Mouse (Mus musculus): ENCODE data around the gene Slc2a5. TPM values are rescaled to one million over a fixed set of nuclear protein-coding genes. Genes with fewer than 3 reads are reported as not detected.

Slc2a5 gene
- polyA plus RNA-seq, 1 experiment from 2014 or later: 0.76 TPM

DNA sequence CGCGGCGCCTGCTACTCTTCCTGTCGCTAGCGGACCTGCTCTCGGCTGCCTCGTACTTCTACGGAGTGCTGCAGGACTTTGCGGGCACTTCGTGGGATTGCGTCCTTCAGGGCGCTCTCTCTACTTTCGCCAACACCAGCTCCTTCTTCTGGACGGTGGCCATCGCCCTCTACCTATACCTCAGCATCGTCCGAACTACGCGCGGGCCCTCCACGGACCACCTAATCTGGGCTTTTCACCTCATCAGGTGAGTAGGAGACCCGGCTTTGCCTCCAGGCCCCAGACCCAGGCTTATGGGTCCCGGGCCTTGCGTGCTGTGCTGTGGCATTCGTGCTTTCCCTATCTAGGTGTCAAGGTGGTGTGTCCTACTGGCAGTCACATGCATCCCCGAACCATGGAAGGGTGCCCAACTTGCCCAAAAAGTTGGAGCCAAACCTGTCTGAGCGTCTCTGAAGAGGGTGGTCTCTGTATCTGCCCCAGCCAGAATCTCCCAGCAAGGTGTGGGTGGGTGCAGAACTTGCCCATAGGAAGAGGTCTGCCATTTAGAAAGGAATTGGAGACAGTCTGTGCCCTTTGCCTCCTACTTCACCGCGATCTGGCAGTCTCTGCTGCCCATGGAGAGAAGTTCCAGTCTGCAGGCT lies 31.1 kb upstream of the Slc2a5 start:
- ATAC-seq (ENCODE audit: low FRiP score, low TSS enrichment): no peak
- Histone ChIP-seq H3K4me2 (replicated peaks; ENCODE audit: low read depth) (peak overlapping the region; percentile 98), H3K9ac (ENCODE audit: low read length) (peak overlapping the region; percentile 79), H3K36me3 (ENCODE audit: control insufficient read depth, insufficient read depth, low read length) (no peaks in the 10 kb centered on the region), H3K27ac (replicated peaks) (peak overlapping the region; percentile 84), H3K9me3 (ENCODE audit: control insufficient read depth, low read length) (no peaks in the 10 kb centered on the region), H3K4me1 (replicated peaks; ENCODE audit: control insufficient read depth, insufficient read depth) (peaks cover 4% of the 10 kb centered on the region; the same call in 1 of the 2 replicates), H3K27me3 (ENCODE audit: control insufficient read depth, insufficient read depth, low read length) (no peaks in the 10 kb centered on the region), H3K4me3 (ENCODE audit: low read depth, low read length) (peak overlapping the region; percentile 61)
- WGBS: 19% methylated on average over 29 of the region's 29 CpGs
- no peak for TF ChIP-seq CTCF (IDR thresholded peaks at IDR 0.05; ENCODE audit: low read depth)
- no peak for TF ChIP-seq EP300 (optimal IDR thresholded peaks at IDR 0.05)
- DNase-seq (ENCODE audit: low spot score): no peak

- DNase-seq (ENCODE audit: low spot score): no peak
- ATAC-seq (ENCODE audit: low FRiP score, low TSS enrichment): no peak
- Histone ChIP-seq H3K4me3 (ENCODE audit: low read depth, low read length) (no peak overlapping the region), H3K4me2 (replicated peaks; ENCODE audit: low read depth) (no peak overlapping the region), H3K36me3 (ENCODE audit: control insufficient read depth, insufficient read depth, low read length) (no peaks in the 10 kb centered on the region), H3K27me3 (ENCODE audit: control insufficient read depth, insufficient read depth, low read length) (no peaks in the 10 kb centered on the region), H3K27ac (replicated peaks) (no peak overlapping the region), H3K9me3 (ENCODE audit: control insufficient read depth, low read length) (no peaks in the 10 kb centered on the region), H3K4me1 (replicated peaks; ENCODE audit: control insufficient read depth, insufficient read depth) (peaks cover 8% of the 10 kb centered on the region; the same call in 1 of the 2 replicates), H3K9ac (ENCODE audit: low read length) (no peak overlapping the region)
- TF ChIP-seq CTCF (IDR thresholded peaks at IDR 0.05; ENCODE audit: low read depth) (no peak), EP300 (optimal IDR thresholded peaks at IDR 0.05) (no peak)
- WGBS: 73% methylated on average over 10 of the region's 10 CpGs
Observed at GRCm38 (mm10) chr4:150089121-150089520, 30.0 kb upstream of the Slc2a5 start.

DNA sequence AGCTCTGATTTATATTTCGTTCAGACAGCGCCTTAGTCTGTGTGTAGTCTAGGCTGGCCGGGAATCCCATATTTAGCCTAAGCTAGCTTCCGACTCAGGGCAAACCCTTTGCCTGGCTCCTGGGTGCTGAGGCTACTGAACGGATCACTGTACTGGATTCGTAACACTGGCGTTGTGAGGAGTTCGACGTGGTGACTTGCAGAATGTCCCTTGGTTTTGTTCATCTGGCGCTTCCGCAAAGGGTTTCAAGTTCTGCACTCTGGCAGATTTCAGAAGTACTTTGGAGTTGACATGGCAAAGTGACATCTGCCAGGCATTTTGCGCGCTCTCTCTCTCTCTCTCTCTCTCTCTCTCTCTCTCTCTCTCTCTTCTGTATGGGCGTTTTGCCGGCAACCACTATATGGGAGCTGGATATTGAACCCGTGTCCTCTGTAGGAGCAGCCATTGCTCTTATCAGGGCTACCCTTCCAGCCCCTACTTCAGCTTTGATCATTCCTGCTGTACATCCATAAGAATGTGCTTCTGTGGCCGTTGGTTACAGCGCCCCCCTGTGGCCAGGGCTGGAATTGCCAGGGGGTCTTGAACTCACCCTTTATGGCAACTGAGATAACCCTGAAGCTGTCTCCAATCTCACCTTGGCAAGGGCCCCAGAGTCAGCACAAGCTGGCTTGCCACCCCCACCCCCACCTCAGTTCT lies 27.0 kb upstream of the Slc2a5 start:
- H3K4me1 ChIP-seq (replicated peaks; ENCODE audit: control insufficient read depth, insufficient read depth): peaks cover 8% of the 10 kb centered on the region; the same call in 1 of the 2 replicates
- H3K27me3 ChIP-seq (ENCODE audit: control insufficient read depth, insufficient read depth, low read length): no peaks in the 10 kb centered on the region
- ATAC-seq (ENCODE audit: low FRiP score, low TSS enrichment): no peak
- no peaks in the 10 kb centered on the region for H3K36me3 ChIP-seq (ENCODE audit: control insufficient read depth, insufficient read depth, low read length)
- no peak overlapping the region for H3K4me3 ChIP-seq (ENCODE audit: low read depth, low read length)
- DNase-seq (ENCODE audit: low spot score): peak; percentile 44
- TF ChIP-seq CTCF (IDR thresholded peaks at IDR 0.05; ENCODE audit: low read depth): peak; percentile 71
- TF ChIP-seq EP300 (optimal IDR thresholded peaks at IDR 0.05): no peak
- H3K27ac ChIP-seq (replicated peaks): no peak overlapping the region
- H3K9ac ChIP-seq (ENCODE audit: low read length): no peak overlapping the region
- 84% methylated on average over 18 of the region's 18 CpGs for WGBS
- no peaks in the 10 kb centered on the region for H3K9me3 ChIP-seq (ENCODE audit: control insufficient read depth, low read length)
- H3K4me2 ChIP-seq (replicated peaks; ENCODE audit: low read depth): no peak overlapping the region

GRCm38 (mm10) chr4:150092583-150092902 lies 26.5 kb upstream of the Slc2a5 start:
- peaks cover 8% of the 10 kb centered on the region; the same call in 1 of the 2 replicates for H3K4me1 ChIP-seq (replicated peaks; ENCODE audit: control insufficient read depth, insufficient read depth)
- H3K9ac ChIP-seq (ENCODE audit: low read length): no peak overlapping the region
- H3K4me3 ChIP-seq (ENCODE audit: low read depth, low read length): no peak overlapping the region
- no peak overlapping the region for H3K4me2 ChIP-seq (replicated peaks; ENCODE audit: low read depth)
- 66% methylated on average over 3 of the region's 3 CpGs for WGBS
- H3K27ac ChIP-seq (replicated peaks): no peak overlapping the region
- DNase-seq (ENCODE audit: low spot score) (peak; percentile 43), ATAC-seq (ENCODE audit: low FRiP score, low TSS enrichment) (no peak)
- H3K27me3 ChIP-seq (ENCODE audit: control insufficient read depth, insufficient read depth, low read length): no peaks in the 10 kb centered on the region
- no peaks in the 10 kb centered on the region for H3K36me3 ChIP-seq (ENCODE audit: control insufficient read depth, insufficient read depth, low read length)
- H3K9me3 ChIP-seq (ENCODE audit: control insufficient read depth, low read length): no peaks in the 10 kb centered on the region
- TF ChIP-seq EP300 (optimal IDR thresholded peaks at IDR 0.05) (no peak), CTCF (IDR thresholded peaks at IDR 0.05; ENCODE audit: low read depth) (peak; percentile 24)

DNA sequence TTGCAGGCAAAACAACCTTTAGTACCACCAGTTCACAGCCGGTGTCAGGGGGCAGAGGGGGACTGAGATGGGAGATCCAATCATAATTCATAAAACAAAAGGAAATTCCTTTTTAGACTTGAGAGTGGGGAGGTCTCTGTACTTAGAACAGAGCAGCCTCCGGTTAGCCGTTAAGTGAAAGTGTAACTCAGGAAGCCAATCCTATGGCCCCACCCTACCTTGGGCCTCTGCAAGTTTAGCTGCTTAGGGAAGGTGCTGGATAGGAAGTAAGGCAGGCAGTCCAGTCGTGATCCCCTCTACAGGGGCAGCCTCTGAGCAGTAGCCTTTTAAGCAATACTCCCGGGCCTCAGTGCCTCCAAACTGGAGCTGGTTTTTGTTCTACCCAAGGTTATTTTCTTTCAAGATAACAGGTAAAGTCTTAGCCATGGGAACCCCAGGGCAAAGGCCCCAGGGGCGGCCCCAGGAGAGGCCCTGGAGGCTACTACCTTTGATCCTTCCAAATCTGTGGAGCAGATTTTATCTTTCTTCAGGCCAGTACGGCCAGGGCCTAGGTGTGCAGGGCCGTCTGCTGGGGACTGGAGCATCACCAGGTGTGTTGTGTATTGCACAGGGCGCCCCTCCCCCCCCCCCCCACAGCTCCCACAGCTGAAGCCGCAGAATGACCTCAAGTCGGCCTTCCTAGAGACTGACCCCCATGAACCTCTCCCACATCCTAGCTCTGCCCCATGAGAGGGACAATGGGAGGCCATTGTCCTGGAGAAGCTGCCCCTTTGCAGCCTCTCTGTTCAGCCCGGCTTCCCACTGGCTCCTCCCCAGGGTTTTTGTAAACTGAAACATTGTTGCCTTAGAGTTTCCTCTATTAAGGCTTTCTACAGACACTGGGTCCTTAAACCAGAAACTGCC lies 25.3 kb upstream of the Slc2a5 start:
- no peak overlapping the region for H3K9ac ChIP-seq (ENCODE audit: low read length)
- no peak overlapping the region for H3K4me3 ChIP-seq (ENCODE audit: low read depth, low read length)
- peak overlapping the region; percentile 20; the same call in 1 of the 2 replicates for H3K27ac ChIP-seq (replicated peaks)
- ATAC-seq (ENCODE audit: low FRiP score, low TSS enrichment) (no peak), DNase-seq (ENCODE audit: low spot score) (no peak)
- H3K4me1 ChIP-seq (replicated peaks; ENCODE audit: control insufficient read depth, insufficient read depth): peaks cover 4% of the 10 kb centered on the region; the same call in 1 of the 2 replicates
- H3K27me3 ChIP-seq (ENCODE audit: control insufficient read depth, insufficient read depth, low read length): no peaks in the 10 kb centered on the region
- TF ChIP-seq EP300 (optimal IDR thresholded peaks at IDR 0.05): no peak
- TF ChIP-seq CTCF (IDR thresholded peaks at IDR 0.05; ENCODE audit: low read depth): no peak
- H3K4me2 ChIP-seq (replicated peaks; ENCODE audit: low read depth): no peak overlapping the region
- WGBS: 37% methylated on average over 12 of the region's 12 CpGs
- H3K9me3 ChIP-seq (ENCODE audit: control insufficient read depth, low read length): no peaks in the 10 kb centered on the region
- H3K36me3 ChIP-seq (ENCODE audit: control insufficient read depth, insufficient read depth, low read length): no peaks in the 10 kb centered on the region

Measured in stomach, postnatal 0 days (tissue).